Mouse (Mus musculus): ENCODE results near the gene Abcc5. TPM values are rescaled to one million over a fixed set of nuclear protein-coding genes. Genes with fewer than 3 reads are reported as not detected.

Abcc5 gene
- polyA plus RNA-seq, 1 experiment from 2014 or later, result 81.7 TPM

DNA sequence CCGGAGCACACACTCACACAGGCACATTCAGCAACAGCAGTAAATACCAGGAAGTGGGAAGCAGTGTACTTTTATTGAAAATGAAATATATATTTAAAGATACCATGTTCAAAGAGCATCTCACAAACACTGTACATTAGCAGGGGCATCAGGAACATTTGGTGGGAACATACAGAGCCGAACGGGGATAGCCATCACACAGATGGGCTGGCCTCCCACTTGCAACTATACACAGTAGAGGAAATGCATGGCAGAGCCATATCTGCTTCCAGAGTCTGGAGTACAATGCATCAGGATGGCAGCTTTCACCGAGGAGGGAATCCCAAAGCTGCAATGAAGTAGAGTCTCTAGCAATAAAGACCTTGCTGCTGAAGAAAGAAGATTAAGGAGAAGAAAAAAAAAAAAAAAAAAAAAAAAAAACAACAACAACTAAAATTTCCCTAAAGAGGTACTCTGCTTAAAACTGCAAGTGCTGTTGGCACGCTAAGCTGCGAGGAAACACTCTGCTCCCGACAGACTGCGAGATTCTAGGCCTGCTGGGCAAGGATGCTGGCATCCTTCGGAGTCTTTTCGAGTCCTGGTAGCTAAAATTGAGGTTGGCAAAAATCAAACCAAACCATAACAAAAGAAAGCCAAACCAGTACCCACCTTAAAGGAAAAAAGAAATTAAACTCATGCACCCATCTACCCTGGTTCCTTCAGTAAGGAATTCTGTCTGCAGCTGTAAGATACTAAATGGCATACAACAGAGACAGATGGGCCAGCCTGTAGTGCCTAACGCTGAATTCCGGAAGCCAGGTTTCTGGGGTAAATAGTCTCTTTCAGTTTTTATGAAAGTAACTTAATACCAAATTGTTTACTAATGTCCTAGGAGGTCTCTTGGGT is 25.2 kb downstream of the Abcc5 start:
- no peak overlapping the region for H3K27ac ChIP-seq (ENCODE audit: low read length)
- H3K9me3 ChIP-seq (ENCODE audit: control insufficient read depth, low read depth, low read length), result no peaks in the 10 kb centered on the region
- no peak overlapping the region for H3K4me3 ChIP-seq (ENCODE audit: low read depth, low read length)
- H3K4me1 ChIP-seq (ENCODE audit: control insufficient read depth, insufficient read depth, low read length), result no peaks in the 10 kb centered on the region
- no peak overlapping the region for H3K4me2 ChIP-seq (replicated peaks; ENCODE audit: low read depth, low read length)
- 90% methylated on average over 12 of the region's 12 CpGs for WGBS
- no peak for ATAC-seq (ENCODE audit: insufficient number of reproducible peaks, insufficient read depth, low FRiP score, low read depth)
- peaks cover 27% of the 10 kb centered on the region for H3K36me3 ChIP-seq (ENCODE audit: control insufficient read depth, insufficient read depth, low read length)
- no peaks in the 10 kb centered on the region for H3K27me3 ChIP-seq (ENCODE audit: control insufficient read depth, insufficient read depth, low read length)
- no peak overlapping the region for H3K9ac ChIP-seq (replicated peaks; ENCODE audit: low read depth, low read length)

DNA sequence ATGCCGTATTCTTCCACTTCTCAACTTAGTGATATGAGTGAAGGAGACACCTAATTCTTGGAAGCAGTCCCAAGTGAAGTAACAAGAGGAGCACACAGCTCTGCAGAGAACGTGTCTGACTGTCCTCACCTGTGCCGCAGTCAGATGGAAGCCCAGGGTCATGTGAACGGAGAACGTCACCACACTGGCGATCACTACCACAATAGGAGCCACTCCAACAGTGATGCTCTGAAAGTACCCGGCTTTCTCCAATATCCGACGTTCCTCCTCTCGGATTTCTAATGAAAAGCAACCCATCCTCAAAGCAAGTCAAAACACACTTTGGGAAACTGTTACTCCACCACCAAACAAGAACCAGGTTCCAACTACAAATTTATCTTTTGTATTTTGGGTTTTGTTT is 29.3 kb downstream of the Abcc5 start:
- WGBS, result 93% methylated on average over 10 of the region's 10 CpGs
- Histone ChIP-seq H3K4me3 (ENCODE audit: low read depth, low read length) (no peak overlapping the region), H3K9me3 (ENCODE audit: control insufficient read depth, low read depth, low read length) (no peaks in the 10 kb centered on the region), H3K4me1 (ENCODE audit: control insufficient read depth, insufficient read depth, low read length) (no peaks in the 10 kb centered on the region), H3K27ac (ENCODE audit: low read length) (no peak overlapping the region), H3K27me3 (ENCODE audit: control insufficient read depth, insufficient read depth, low read length) (no peaks in the 10 kb centered on the region), H3K4me2 (replicated peaks; ENCODE audit: low read depth, low read length) (no peak overlapping the region), H3K9ac (replicated peaks; ENCODE audit: low read depth, low read length) (no peak overlapping the region), H3K36me3 (ENCODE audit: control insufficient read depth, insufficient read depth, low read length) (peaks cover 35% of the 10 kb centered on the region)
- ATAC-seq (ENCODE audit: insufficient number of reproducible peaks, insufficient read depth, low FRiP score, low read depth), result no peak

DNA sequence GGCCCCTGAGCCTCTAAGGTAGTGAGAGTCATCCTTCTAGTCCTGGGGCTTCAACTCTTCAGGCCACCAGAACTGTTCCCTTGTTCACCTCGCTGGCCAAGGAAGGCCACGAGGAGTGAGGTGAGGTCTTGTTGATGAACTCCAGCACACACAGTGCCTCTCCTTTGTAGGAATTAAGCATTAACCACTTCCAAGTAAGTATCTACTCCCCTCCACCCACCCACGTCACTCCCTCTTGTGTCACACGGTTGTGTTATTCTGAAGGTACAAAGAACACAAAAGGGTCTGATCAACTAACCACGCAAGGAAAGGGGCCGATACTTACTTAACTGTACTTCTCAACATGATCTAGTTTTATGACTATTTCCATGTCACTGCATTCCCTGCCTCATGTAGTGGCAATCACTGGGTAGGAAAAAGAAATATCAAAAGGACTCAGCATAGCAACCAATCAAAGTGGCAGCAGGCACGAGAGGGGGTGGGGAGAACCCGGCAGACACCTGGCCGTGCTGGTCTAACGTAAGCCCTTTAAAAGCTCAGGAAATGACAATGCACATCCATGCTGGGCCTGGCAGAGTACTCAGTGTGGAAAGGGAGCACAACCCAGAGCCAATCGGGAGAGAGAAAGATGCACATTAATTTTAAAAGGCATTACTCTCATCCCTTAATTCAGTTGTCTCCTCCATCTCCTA is 30.8 kb downstream of the Abcc5 start:
- H3K9me3 ChIP-seq (ENCODE audit: control insufficient read depth, low read depth, low read length), result no peaks in the 10 kb centered on the region
- no peak for ATAC-seq (ENCODE audit: insufficient number of reproducible peaks, insufficient read depth, low FRiP score, low read depth)
- H3K4me3 ChIP-seq (ENCODE audit: low read depth, low read length), result no peak overlapping the region
- H3K9ac ChIP-seq (replicated peaks; ENCODE audit: low read depth, low read length), result no peak overlapping the region
- no peaks in the 10 kb centered on the region for H3K4me1 ChIP-seq (ENCODE audit: control insufficient read depth, insufficient read depth, low read length)
- H3K27me3 ChIP-seq (ENCODE audit: control insufficient read depth, insufficient read depth, low read length), result no peaks in the 10 kb centered on the region
- H3K4me2 ChIP-seq (replicated peaks; ENCODE audit: low read depth, low read length), result no peak overlapping the region
- no peak overlapping the region for H3K27ac ChIP-seq (ENCODE audit: low read length)
- H3K36me3 ChIP-seq (ENCODE audit: control insufficient read depth, insufficient read depth, low read length), result peaks cover 35% of the 10 kb centered on the region
- 82% methylated on average over 11 of the region's 11 CpGs for WGBS

DNA sequence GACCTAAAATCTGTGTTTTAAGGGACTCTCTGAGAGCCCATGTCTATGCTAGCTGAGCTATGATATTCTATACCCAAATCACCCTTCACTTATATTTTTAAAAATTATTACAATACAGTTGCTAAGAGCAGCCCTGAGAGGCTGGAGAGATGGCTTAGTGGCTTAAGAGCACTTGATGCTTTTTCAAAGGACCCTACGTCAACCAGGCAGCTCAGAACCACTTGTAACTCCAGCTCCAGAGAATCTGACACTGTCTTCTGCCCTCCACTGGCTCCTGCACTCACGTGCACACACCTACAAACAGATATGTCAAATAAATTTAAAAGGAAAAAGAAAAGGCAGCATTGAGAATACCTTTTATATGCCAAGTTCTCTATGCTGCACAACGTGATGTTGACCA is 34.4 kb downstream of the Abcc5 start:
- H3K9ac ChIP-seq (replicated peaks; ENCODE audit: low read depth, low read length), result no peak overlapping the region
- ATAC-seq (ENCODE audit: insufficient number of reproducible peaks, insufficient read depth, low FRiP score, low read depth), result no peak
- H3K4me1 ChIP-seq (ENCODE audit: control insufficient read depth, insufficient read depth, low read length), result no peaks in the 10 kb centered on the region
- H3K9me3 ChIP-seq (ENCODE audit: control insufficient read depth, low read depth, low read length), result no peaks in the 10 kb centered on the region
- no peaks in the 10 kb centered on the region for H3K27me3 ChIP-seq (ENCODE audit: control insufficient read depth, insufficient read depth, low read length)
- no peak overlapping the region for H3K4me3 ChIP-seq (ENCODE audit: low read depth, low read length)
- H3K4me2 ChIP-seq (replicated peaks; ENCODE audit: low read depth, low read length), result no peak overlapping the region
- 81% methylated on average over 3 of the region's 3 CpGs for WGBS
- peaks cover 20% of the 10 kb centered on the region for H3K36me3 ChIP-seq (ENCODE audit: control insufficient read depth, insufficient read depth, low read length)
- no peak overlapping the region for H3K27ac ChIP-seq (ENCODE audit: low read length)

DNA sequence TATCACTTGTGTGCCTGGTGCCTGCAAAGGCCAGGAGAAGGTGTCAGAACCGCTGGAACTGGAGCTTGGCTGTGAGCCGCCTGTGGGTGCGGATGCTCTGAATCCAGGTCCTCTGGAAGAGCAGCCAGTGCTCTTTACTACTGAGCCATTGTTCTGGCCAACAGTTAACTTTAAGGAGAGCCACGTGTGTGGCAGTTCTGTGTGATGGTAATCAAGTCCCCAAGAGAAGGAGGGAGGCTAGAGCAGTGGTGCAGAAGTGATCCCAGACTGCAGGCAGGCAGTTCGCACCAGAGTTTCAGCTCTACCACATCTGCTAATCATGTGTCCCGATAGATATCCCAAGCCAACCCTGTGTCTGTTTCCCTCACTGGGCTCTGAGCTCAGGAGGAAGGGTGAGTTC is 36.0 kb downstream of the Abcc5 start:
- Histone ChIP-seq H3K4me1 (ENCODE audit: control insufficient read depth, insufficient read depth, low read length) (no peaks in the 10 kb centered on the region), H3K4me3 (ENCODE audit: low read depth, low read length) (no peak overlapping the region), H3K27me3 (ENCODE audit: control insufficient read depth, insufficient read depth, low read length) (no peaks in the 10 kb centered on the region), H3K9ac (replicated peaks; ENCODE audit: low read depth, low read length) (no peak overlapping the region), H3K27ac (ENCODE audit: low read length) (no peak overlapping the region), H3K9me3 (ENCODE audit: control insufficient read depth, low read depth, low read length) (no peaks in the 10 kb centered on the region), H3K4me2 (replicated peaks; ENCODE audit: low read depth, low read length) (no peak overlapping the region), H3K36me3 (ENCODE audit: control insufficient read depth, insufficient read depth, low read length) (peaks cover 7% of the 10 kb centered on the region)
- ATAC-seq (ENCODE audit: insufficient number of reproducible peaks, insufficient read depth, low FRiP score, low read depth), result no peak
- 73% methylated on average over 6 of the region's 6 CpGs for WGBS

DNA sequence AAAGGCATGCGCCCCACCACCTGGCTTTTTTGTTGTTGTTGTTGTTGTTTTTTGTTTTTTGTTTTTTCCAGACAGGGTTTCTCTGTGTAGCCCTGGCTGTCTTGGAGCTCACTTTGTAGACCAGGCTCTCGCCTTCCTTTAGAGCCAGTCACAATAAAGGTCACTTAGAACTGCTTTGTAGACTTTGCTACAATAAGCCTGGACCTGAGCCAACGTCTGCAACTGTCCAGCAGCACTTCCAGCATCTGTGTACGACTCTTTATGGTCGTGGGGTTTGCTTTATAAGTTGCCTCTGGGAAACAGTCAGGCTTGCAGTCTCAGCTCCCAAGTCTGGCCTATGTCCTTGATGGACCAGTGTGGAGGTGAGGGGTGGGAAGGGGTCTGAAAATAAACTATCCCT is 45.2 kb downstream of the Abcc5 start:
- Histone ChIP-seq H3K9ac (replicated peaks; ENCODE audit: low read depth, low read length) (no peak overlapping the region), H3K27ac (ENCODE audit: low read length) (no peak overlapping the region), H3K4me2 (replicated peaks; ENCODE audit: low read depth, low read length) (no peak overlapping the region), H3K4me1 (ENCODE audit: control insufficient read depth, insufficient read depth, low read length) (no peaks in the 10 kb centered on the region), H3K36me3 (ENCODE audit: control insufficient read depth, insufficient read depth, low read length) (peaks cover 7% of the 10 kb centered on the region), H3K27me3 (ENCODE audit: control insufficient read depth, insufficient read depth, low read length) (no peaks in the 10 kb centered on the region), H3K4me3 (ENCODE audit: low read depth, low read length) (no peak overlapping the region), H3K9me3 (ENCODE audit: control insufficient read depth, low read depth, low read length) (no peaks in the 10 kb centered on the region)
- ATAC-seq (ENCODE audit: insufficient number of reproducible peaks, insufficient read depth, low FRiP score, low read depth), result no peak
- WGBS, result 68% methylated on average over 5 of the region's 5 CpGs

DNA sequence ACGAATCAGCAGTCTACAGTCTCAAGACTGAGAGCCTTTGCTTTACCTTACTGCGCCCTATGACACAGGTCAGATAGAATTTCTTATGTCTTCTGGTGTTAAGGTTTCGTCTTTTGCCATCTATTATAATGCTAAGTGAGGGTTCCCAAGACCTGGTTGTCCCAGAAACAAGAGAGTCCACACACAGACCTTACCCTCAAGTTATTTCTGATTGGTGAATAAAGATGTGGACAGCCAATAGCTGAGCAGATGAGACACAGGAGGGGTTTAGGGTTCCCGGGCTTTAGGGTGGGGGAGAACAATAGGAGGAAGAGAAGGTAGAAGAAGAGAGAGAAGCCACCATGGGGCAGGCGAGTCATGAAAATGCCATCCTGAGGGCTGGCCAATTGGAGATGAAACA is 50.9 kb downstream of the Abcc5 start:
- ATAC-seq (ENCODE audit: insufficient number of reproducible peaks, insufficient read depth, low FRiP score, low read depth), result no peak
- WGBS, result 91% methylated on average over 5 of the region's 5 CpGs
- H3K36me3 ChIP-seq (ENCODE audit: control insufficient read depth, insufficient read depth, low read length), result peaks cover 25% of the 10 kb centered on the region; the same call in 1 of the 2 replicates

DNA sequence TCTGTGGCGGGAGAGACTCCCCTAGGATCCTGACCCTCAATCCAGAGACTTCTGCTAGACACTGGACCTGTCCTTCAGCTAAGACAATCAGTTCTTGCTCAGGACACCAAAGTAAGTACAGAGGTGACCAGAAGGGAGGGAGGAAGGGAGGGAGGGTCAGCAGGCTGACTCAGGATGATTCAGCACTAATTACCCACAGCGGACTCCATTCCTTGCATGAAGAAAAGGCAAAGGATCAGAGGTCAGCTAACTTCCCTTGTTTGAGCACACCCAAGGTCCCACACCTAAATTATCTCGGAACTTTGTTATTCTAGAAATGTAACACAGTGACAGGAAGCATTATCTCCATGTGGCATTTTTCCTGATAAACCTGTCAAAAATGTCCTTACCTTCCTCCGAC is 54.5 kb downstream of the Abcc5 start:
- no peak overlapping the region for H3K9ac ChIP-seq (replicated peaks; ENCODE audit: low read depth, low read length)
- H3K27ac ChIP-seq (ENCODE audit: low read length), result no peak overlapping the region
- H3K4me3 ChIP-seq (ENCODE audit: low read depth, low read length), result no peak overlapping the region
- peaks cover 38% of the 10 kb centered on the region for H3K36me3 ChIP-seq (ENCODE audit: control insufficient read depth, insufficient read depth, low read length)
- WGBS, result 54% methylated on average over 4 of the region's 4 CpGs
- H3K27me3 ChIP-seq (ENCODE audit: control insufficient read depth, insufficient read depth, low read length), result no peaks in the 10 kb centered on the region
- H3K4me2 ChIP-seq (replicated peaks; ENCODE audit: low read depth, low read length), result no peak overlapping the region
- H3K9me3 ChIP-seq (ENCODE audit: control insufficient read depth, low read depth, low read length), result no peaks in the 10 kb centered on the region
- no peak for ATAC-seq (ENCODE audit: insufficient number of reproducible peaks, insufficient read depth, low FRiP score, low read depth)
- H3K4me1 ChIP-seq (ENCODE audit: control insufficient read depth, insufficient read depth, low read length), result no peaks in the 10 kb centered on the region

More for the DNA sequence above, 50.9 kb downstream of the Abcc5 start:
- Histone ChIP-seq H3K27ac (ENCODE audit: low read length) (no peak overlapping the region), H3K27me3 (ENCODE audit: control insufficient read depth, insufficient read depth, low read length) (no peaks in the 10 kb centered on the region), H3K4me2 (replicated peaks; ENCODE audit: low read depth, low read length) (no peak overlapping the region), H3K4me1 (ENCODE audit: control insufficient read depth, insufficient read depth, low read length) (no peaks in the 10 kb centered on the region), H3K9ac (replicated peaks; ENCODE audit: low read depth, low read length) (no peak overlapping the region), H3K4me3 (ENCODE audit: low read depth, low read length) (no peak overlapping the region), H3K9me3 (ENCODE audit: control insufficient read depth, low read depth, low read length) (no peaks in the 10 kb centered on the region)

Measured in stomach, embryonic 14.5 days (tissue).